In genomic region chr10:67095798-67096620, GRCm38 (mm10) we compare ENCODE assay signal across 8 mouse cellular contexts. TPM values are rescaled to one million over a fixed set of nuclear protein-coding genes. Genes with fewer than 3 reads are reported as not detected.
DNase-seq lines count a peak whose midpoint lies in the region; ATAC-seq and TF ChIP-seq lines count a peak whose summit lies in the region.

TSS of gene Jmjd1c (plus strand) at chr10:67096125.

- H3K9me3 ChIP-seq in limb, embryonic 15.5 days: no peaks in the 10 kb centered on the region
- no peaks in the 10 kb centered on the region for H3K9me3 ChIP-seq in midbrain, postnatal 0 days (ENCODE audit: low read length)

- ATAC-seq in CD4-positive, CD25-positive, alpha-beta regulatory T cell, adult 4 months: peak; percentile 53
- ATAC-seq in erythroblast, adult 5-6 weeks (replicated peaks; ENCODE audit: low FRiP score, poor library complexity, severe bottlenecking): no peak
- ATAC-seq in limb, embryonic 15.5 days (ENCODE audit: insufficient number of reproducible peaks, low FRiP score, low TSS enrichment, low read depth): peak; percentile 84
- ATAC-seq in midbrain, postnatal 0 days (ENCODE audit: low FRiP score): peak; percentile 91

- 0 out of 2 replicates have a peak, but pooled peaks cover 2% of the 10 kb centered on the region for H3K36me3 ChIP-seq in limb, embryonic 15.5 days
- H3K36me3 ChIP-seq in midbrain, postnatal 0 days (ENCODE audit: insufficient read depth, low read length): no peaks in the 10 kb centered on the region
- no peaks in the 10 kb centered on the region for H3K36me3 ChIP-seq in splenic B cell, adult 2 months (ENCODE audit: control insufficient read depth, insufficient read depth, low read length, poor library complexity, severe bottlenecking)

- no peak for TF ChIP-seq CTCF in midbrain, postnatal 0 days (IDR thresholded peaks at IDR 0.05)

- peak within 1 kb of the TSS; percentile 67 for H3K4me2 ChIP-seq in limb, embryonic 15.5 days
- peak within 1 kb of the TSS; percentile 75 for H3K4me2 ChIP-seq in midbrain, postnatal 0 days (ENCODE audit: low read depth, low read length, poor library complexity, severe bottlenecking)

- H3K9ac ChIP-seq in limb, embryonic 15.5 days: peak within 1 kb of the TSS; percentile 98
- H3K9ac ChIP-seq in midbrain, postnatal 0 days (replicated peaks; ENCODE audit: low read length, poor library complexity, severe bottlenecking): peak within 1 kb of the TSS; percentile 93

- peak within 1 kb of the TSS; percentile 98 for H3K27ac ChIP-seq in limb, embryonic 15.5 days
- peak within 1 kb of the TSS; percentile 94 for H3K27ac ChIP-seq in midbrain, postnatal 0 days (ENCODE audit: low read depth, low read length)

- WGBS in limb, embryonic 15.5 days: 1% methylated on average over 66 of the region's 73 CpGs
- under 1% methylated on average over 59 of the region's 73 CpGs for WGBS in midbrain, postnatal 0 days

- peak; percentile 95 for DNase-seq in brain, adult 2 months (ENCODE audit: low read depth, low spot score)
- DNase-seq in heart, adult 9 months (ENCODE audit: low spot score in 2 of 2): peak; percentile 75 to 83
- peak; percentile 75 for DNase-seq in kidney, adult 9 months
- peak; percentile 92 for DNase-seq in midbrain, postnatal 0 days (ENCODE audit: low spot score)
- peak; percentile 75 for DNase-seq in splenic B cell, adult 2 months (ENCODE audit: low read depth, low spot score)

- H3K4me3 ChIP-seq in limb, embryonic 15.5 days: peak within 1 kb of the TSS; percentile 89
- peak within 1 kb of the TSS; percentile 88 for H3K4me3 ChIP-seq in midbrain, postnatal 0 days (ENCODE audit: low read depth, low read length)

- H3K4me1 ChIP-seq in limb, embryonic 15.5 days: peaks cover 28% of the 10 kb centered on the region
- peaks cover 19% of the 10 kb centered on the region for H3K4me1 ChIP-seq in midbrain, postnatal 0 days (ENCODE audit: insufficient read depth, low read length)

- no peaks in the 10 kb centered on the region for H3K27me3 ChIP-seq in limb, embryonic 15.5 days
- H3K27me3 ChIP-seq in midbrain, postnatal 0 days (ENCODE audit: insufficient read depth, low read length): no peaks in the 10 kb centered on the region
- H3K27me3 ChIP-seq in splenic B cell, adult 2 months (ENCODE audit: control insufficient read depth, insufficient read depth, low read length, poor library complexity, severe bottlenecking): no peaks in the 10 kb centered on the region

RNA-seq across cellular contexts. Expression of gene Jmjd1c, which starts in this region (rescaled TPM):
- 10 to 100 TPM; 56.7 to 57.2 TPM for polyA plus RNA-seq in CD4-positive, CD25-positive, alpha-beta regulatory T cell, adult 4 months (2017; shearing (Covaris generic))
- total RNA-seq in erythroblast, adult 5-6 weeks (2015; ENCODE audit: low replicate concordance): 25.4 and 38.5 TPM in 2 replicates
- 36.3 and 39.3 TPM in 2 replicates for total RNA-seq in erythroblast, adult 5-6 weeks (2017; ENCODE audit: low replicate concordance)
- 41.8 and 46.5 TPM in 2 replicates for polyA plus RNA-seq in limb, embryonic 15.5 days (2015; fragmentation: Nextera tagmentation; extraction: Ambion mirVana)
- 63.8 and 74.6 TPM in 2 replicates for total RNA-seq in midbrain, postnatal 0 days (2014; rRNA removed)
- polyA plus RNA-seq in midbrain, postnatal 0 days (2015; fragmentation: Nextera tagmentation; extraction: Ambion mirVana): 33.8 and 45.1 TPM in 2 replicates
